Mouse (Mus musculus): Measurements from ENCODE around the gene Ccdc18.
"Not testable (repeated sequence)": the region's sequence is repeated elsewhere in the genome, so short reads cannot be mapped to it uniquely, and the experiment has no call there.

- not testable (repeated sequence) for TF ChIP-seq CTCF (conservative IDR thresholded peaks at IDR 0.05; ENCODE audit: low read length); POU5F1 (IDR thresholded peaks at IDR 0.05; ENCODE audit: borderline replicate concordance, low read length)
These were observed 138.7 kb downstream of the Ccdc18 start for GRCm38 (mm10) chr5:108271345-108271744.
